Mouse (Mus musculus) layer of hippocampus, adult 9-10 months (tissue): ENCODE measurements at regions not wholly inside any gene's neighbourhood (a gene's known extent, or its start where the extent isn't known, plus 50 kb on each side); places are given as distances from the start of the nearest gene placed in this dataset.
A peak's percentile ranks its signal among the peaks of the same experiment; 100 is the strongest.

ENCODE experiments used
- DNase-seq: peaks from one replicate; pipeline ENCODE4 v3.0.0; 2022; ENCODE audit warnings: low spot score

DNA sequence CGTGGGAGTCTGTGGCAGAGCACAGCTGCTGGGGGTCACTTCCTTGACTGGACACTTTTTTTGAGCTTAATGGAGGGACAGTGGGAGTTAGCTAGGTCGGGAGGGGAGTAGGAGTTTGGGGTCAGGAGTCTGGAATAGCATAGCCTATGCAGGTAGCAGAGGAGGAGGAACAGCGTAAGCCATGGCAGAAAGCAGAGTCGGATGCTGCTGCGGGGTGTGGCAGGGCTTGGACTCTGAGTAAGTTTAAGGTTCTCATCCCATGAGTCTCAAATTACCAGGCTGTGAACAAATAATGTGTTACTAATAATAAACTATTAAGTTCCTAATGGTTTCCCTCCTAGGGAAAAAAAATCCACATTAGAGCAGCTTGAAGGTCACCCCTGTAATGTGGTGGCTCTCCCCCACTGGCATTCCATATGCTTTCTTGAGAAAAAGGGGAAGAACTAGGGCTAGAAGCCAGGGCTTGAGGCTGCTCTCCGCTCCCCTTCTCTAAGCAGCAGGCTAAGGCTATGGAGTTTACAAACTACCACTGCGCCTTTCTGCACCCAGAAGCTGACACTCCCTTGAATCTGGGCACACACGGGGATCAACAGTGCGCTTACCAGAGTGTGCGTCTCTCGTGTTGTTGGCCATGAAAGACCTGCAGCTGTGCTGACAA, 213.4 kb upstream of the Pgrmc2 start:
- no peak for DNase-seq

DNA sequence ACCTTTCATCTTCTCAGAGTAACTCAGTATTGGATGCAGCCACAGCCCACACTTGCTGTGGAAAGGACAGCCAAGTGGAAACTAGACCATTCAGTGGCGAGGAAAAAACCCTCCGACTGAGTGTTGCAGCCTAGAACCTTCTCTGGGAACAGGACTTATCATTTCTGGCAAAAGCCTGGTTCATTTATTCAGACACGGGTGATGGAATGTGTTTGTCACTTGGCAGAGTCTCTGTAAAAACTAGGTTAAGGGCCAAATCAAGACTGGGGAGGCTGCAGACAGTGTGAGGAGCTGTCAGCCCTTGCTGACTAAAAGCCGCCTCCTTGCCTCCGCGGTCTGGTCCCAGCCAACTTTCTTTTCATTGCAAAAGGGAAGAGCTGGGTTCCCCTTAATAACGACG, 212.3 kb upstream of the Pgrmc2 start:
- no peak for DNase-seq

DNA sequence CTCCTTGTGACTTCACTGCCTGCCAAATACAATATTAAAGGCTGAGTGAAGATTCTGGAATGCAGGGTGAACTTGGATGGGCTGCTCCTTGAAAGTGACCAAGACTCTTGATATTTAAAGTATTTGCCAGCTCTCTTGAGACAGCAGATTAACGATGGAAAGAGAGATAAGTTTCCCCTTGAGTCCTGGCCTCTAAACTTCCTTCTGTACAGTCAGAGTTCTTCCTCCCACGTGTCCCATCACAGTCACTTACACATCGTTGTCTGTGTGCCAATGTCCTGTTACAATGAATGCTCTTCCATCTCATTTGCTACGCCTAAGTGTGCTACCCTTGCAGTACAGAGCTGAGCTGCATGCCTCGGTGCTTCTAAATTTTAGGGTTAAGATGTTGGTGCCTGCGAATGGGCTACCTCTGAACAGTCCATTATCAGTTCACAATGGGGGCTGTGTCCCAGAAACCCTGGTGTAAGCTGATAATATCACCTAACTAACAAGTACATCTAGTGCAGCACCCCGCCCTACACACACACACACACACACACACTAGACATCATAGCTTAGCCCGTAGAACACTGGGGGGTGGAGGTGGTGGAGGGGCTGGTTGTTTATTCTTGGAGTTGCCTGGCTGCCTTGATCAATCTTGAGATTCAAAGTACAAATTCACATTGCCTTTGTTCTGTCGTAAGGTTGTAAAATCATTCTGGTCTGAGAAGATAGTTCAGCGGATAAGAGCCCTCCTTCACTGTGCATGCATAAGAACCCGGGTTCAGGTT, 207.9 kb upstream of the Pgrmc2 start:
- DNase-seq = no peak

DNA sequence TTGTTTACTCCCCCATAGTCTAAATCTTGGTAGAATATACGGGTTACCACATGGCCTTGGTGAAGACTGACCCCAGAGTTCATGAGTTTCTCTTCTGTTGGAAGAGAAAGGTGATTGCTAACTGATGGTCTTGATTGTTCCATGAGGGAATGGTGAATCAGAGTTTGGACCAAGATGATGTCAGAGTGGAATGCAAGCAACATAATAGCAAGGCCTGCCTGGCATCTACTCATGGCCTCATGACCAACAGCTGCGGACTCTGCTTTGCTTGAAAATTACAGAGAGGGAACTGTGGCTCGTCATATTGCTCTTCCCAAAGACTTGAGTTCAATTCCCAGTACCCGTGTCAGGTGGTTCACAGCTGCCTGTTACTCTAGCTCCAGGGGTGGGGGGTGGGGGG, 205.9 kb upstream of the Pgrmc2 start:
- DNase-seq = no peak

DNA sequence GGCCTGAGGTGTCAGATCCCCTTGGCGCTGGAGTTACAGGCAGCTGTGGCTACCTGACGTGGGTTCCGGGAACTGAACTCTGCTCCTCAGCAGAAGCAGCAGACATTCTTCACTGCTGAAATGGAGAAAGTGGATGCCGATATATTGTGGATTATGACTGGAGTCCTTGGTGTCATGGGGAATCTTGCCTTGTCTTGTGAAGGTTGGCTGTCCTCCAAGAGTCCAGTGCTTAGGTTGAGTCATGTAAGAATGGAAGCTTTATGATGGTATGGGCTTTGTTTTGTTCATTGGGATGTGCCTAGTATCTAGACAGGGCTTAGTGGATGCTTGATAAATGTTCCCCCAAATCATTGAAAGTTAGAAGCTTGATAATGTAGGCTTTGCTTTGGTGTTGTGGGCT, 205.2 kb upstream of the Pgrmc2 start:
- no peak for DNase-seq

GRCm38 (mm10) chr3:41285336-41285735, 202.5 kb upstream of the Pgrmc2 start:
- DNase-seq = no peak

DNA sequence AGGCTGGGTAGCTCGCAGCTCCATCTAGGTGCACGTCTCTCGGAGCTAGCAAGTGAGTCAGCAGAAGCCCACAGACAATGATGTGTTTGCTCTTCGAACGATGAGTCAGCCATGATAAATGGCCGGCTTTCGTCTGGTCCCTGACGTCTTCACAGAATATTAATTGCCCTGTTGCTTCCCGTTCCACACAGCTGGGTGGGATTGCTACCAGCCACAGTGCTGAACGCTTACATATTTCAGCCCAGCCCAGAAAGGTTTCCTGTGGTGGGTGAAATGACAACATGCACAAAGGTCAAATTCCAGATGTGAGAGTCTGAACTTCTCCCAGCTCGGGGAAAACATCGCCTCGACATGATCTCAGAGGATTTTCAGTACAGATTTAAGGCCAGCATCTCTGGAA, 202.1 kb upstream of the Pgrmc2 start:
- DNase-seq = peak; percentile 9

DNA sequence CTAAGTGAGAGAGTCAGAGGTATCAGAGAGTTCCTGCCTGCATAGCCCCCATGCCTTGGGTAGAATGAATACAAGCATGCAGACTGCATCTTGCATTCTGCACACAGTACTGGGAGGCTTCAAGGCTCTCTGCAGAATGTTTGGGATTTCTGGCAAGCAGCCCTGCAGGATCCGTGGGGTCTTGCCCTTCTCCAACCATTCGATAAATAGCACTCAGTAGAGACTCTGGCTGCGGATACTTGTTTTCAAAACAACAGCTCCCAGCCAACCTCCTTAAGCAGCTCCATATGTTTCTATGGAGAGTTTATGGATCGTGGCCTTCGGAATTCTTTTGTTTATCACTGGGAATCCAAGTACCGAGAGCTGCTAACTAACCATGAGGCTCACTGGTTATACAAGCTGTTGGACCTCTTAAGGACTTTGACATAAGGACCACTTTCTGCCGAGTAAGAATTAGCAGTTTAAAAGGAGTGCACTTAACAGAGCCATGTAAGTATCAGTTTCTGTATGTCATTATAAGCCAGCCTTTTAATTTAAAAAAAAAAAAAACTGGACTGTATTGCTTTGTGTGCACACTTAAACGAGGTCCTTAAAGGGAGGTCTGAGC, 199.7 kb upstream of the Pgrmc2 start:
- DNase-seq = no peak

GRCm38 (mm10) chr3:41276096-41276495, 193.2 kb upstream of the Pgrmc2 start:
- no peak for DNase-seq

DNA sequence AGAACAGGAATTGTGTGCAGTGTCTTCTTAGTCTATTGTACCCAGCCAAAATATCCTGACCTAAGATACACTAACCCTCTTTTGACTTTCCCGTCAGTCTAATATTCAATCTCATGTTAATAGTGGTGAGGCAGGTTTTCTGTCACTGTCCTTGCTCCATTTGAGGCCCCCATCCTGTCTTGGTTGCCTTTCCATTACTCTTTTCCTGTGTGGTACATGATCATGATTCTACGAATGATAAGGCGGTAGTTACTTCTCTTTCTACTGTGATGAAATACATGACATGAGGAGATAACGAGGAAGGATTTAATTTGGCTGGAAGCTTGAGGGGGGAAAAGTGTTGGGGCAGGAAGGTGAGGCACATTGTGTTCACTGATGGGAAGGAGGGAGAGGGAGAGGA, 185.7 kb upstream of the Pgrmc2 start:
- DNase-seq = no peak

GRCm38 (mm10) chr3:41266216-41266615, 183.4 kb upstream of the Pgrmc2 start:
- no peak for DNase-seq

- DNase-seq = no peak
These were observed 182.6 kb upstream of the Pgrmc2 start for GRCm38 (mm10) chr3:41265399-41265798.

DNA sequence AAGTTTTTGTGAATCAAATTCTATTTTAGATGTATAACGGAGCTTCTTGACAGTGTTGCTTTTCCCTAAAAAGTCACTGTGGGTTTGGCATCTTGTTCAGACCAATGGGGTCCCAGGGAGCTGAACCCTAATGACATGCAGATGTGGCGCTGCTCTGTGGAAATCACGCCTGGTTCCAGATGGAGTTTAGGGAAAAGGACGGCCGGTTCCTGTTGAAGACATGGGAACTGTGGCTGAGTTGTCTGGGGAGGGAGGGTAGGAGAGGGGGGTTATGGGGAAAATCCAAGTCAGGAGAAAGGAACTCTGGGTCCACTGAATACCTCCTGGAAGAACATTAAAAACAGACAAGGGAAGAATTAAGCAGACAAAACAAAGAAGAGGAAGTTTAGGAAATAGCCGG, 175.4 kb upstream of the Pgrmc2 start:
- no peak for DNase-seq

DNA sequence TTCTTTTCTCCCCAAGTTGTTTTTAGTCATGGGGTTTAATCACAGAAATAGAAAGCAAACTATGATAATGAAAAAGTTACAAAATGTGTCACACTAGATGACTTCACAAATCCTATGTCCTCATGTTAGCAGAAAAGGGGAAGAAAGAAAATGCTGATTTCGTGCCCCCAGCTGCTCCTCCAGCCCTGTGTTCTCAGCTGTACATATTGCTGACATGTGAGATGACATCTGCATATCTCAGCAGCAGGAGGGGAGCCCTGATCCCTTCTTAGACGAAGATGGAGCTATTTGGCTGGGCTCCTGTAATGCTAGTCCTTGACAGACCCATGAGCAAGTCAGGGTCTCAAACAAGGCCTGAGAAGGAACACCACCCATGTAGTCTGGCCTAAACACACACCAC, 162.1 kb upstream of the Pgrmc2 start:
- DNase-seq = no peak

DNA sequence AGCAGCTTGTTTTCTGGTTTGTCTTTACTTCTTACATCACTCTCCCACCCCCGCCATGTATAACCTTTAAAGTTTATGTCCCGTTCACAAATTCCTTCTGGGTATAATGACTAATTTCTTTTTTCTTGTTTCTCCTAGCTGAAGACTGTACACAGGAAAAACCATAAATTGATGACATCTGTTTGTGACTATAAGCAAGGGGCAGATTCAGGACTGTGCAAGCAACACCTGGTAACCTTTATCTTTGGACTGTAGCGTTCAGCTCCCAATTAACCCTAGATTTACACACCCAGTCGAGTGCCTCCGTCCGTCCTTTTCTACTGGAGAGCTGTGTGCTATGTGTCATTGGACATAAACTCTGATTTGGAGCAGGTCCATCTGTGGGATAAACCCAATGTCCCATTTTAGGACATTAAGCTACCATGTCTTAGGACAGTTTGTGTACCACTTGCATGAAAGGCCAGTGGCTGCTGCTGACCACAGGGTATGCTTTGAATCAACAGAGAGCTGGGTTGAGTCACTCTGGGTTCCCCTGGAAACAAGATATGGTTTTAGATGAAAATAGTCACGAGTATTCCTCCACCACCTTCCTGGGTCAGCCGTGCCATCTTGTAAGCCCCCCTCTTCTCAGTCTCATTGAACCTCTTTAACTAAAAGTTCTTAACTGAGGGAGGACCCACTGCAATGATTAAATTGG, 159.2 kb upstream of the Pgrmc2 start:
- DNase-seq = no peak

- no peak for DNase-seq
These were observed 157.0 kb upstream of the Pgrmc2 start for GRCm38 (mm10) chr3:41239801-41240200.

GRCm38 (mm10) chr3:41239246-41239645, 156.4 kb upstream of the Pgrmc2 start:
- no peak for DNase-seq

- DNase-seq = no peak
These were observed 155.2 kb upstream of the Pgrmc2 start for GRCm38 (mm10) chr3:41238046-41238445.

DNA sequence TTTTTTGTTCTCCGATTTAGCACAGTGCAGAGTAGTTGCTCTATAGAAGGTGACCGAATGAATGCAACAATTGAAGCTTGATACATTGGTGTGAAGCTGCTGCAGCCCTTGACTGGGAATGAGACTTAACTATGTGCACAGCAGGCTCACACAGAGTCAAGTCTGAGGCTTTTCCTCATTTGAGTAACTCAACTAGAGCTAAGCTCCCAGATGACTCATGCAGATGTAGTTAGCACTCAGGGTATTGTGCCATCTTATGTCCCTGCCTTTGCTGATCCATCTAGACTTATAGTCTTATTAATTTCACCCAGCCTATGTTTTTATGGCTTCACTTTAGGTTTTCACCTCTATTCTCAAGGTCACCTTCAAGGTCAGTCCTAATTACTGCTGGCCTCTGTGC, 152.8 kb upstream of the Pgrmc2 start:
- no peak for DNase-seq

DNA sequence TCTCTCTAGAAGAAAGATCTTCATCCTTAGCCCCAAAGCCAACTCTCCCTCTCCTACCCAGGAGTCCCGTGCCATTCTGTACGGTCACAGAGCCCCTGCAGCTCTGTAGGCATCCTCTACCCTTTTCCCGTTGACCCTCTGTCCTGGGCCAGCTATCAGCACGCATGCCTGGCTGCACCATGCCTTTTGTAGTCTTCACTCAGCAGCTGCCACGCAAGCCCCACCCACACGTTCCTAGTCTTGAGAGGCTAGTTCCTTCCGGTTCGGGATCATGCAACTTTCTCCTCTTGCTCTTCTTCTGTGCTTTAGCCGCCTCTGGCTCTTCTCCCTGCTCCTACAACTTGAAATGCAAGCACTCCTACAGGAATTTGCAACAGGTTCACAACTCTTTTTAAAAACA, 152.1 kb upstream of the Pgrmc2 start:
- no peak for DNase-seq

DNA sequence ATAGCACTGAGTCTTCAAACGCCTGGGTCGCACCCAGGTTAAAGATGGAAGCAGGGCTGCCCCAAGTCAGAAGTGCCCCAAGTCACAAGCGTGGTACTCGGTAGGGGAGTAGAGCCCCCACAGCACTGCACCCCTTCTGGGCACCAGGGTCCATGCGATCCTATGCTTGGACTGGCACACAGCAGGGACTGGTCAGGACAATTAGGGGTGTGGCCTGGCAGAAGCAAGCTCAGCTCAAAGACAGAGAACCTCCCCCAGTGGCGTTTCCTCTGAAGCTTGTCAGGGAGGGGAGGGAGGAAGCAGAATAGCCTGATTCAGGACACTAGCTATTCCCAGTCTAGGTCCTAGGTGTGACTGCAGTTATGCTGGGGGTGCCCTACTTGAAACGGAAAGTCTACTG, 151.3 kb upstream of the Pgrmc2 start:
- no peak for DNase-seq

DNA sequence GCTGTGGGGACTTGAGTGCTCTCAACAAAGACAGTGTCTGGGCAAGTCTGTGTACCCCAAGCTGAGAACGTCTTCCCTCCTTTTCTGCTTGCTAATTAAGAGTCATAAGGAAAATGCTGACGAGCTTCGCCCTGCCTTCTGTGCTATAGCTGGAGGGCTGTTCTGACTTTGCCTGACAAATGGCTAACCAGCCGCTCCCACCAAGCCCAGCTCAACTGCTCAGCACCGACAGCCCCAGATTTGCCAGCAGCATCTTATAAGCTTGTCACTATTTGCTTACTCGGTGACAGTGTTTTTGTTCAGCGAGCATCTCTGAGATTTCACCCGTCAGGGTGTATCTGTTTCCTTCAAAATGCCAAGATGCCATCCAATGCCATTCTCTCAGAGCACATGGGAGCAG, 150.6 kb upstream of the Pgrmc2 start:
- DNase-seq = no peak

DNA sequence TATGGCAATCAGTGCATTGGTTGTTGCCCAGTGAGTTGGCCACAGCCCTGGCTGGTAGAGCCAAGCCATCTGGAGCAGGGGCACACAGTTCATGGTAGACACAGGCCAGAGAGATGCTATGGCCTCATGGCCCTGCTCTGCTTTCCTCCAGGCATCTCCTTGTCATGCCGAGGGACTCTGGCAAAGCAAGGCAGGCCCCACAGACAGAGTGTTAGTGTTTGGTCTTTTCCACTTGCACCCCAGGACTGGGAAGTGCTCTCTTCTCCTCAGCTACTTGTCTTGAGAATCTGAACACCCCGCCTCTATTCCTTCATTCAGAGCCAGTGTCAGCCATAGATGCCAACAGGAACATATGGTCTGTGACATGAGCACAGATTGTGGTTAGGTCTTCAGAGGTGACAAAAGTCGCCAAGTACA, 148.1 kb upstream of the Pgrmc2 start:
- DNase-seq = no peak
